Mouse (Mus musculus): ENCODE measurements around the gene Mcam.

- peak; percentile 30; the same call in 1 of the 2 replicates for TF ChIP-seq CTCF (IDR thresholded peaks at IDR 0.05; ENCODE audit: borderline replicate concordance, insufficient read depth, low read length)
- no peak for TF ChIP-seq POLR2A (IDR thresholded peaks at IDR 0.05; ENCODE audit: low read depth, low read length)
Measured at GRCm38 (mm10) chr9:44109360-44110095, 24.7 kb upstream of the Mcam start.

All from embryonic fibroblast, embryonic 13.5 days (primary cell).